Mouse (Mus musculus): ENCODE measurements around the gene Col4a3.

DNA sequence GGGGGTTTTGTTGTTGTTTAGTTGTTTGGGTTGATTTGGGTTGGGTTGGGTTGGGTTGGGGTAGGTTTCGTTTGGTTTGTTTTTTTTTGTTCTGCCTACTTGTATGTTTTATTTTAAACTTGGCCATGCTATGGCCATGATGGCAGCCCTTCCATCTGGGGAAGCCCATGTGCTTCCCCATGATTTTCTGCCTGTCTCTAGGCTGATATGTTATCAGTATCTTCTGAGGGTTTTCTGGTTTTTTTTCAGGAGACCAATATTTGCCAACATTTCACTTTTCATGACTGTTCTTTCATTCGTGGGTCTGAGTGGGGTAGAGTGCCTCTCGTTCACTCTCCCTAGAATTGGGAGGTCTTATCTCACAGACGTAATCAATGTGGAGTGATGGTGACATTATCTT, 40.9 kb downstream of the Col4a3 start:
- TF ChIP-seq POLR2A (IDR thresholded peaks at IDR 0.05; ENCODE audit: extremely low read depth, insufficient read depth, low read length) (no peak), CTCF (IDR thresholded peaks at IDR 0.05; ENCODE audit: low read depth, low read length) (no peak)
